Mouse (Mus musculus): Measurements from ENCODE around the gene Fsd1.

Gene Fsd1

DNA sequence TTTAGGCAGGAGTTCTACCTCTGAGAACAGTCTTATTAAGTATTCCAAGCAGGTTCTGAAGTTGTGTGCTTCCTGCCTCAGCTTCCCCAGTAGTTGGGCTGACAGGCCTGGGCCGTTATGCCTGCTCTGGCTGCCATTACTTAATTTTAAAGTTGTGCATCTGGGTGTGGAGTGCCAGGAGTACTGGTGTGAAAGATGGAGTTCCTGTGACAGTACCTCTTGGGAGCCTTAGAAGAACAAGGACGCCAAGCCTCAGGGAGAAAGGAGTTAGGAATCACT is 23.6 kb downstream of the Fsd1 start:
- no peak for DNase-seq (ENCODE audit: low spot score)

DNA sequence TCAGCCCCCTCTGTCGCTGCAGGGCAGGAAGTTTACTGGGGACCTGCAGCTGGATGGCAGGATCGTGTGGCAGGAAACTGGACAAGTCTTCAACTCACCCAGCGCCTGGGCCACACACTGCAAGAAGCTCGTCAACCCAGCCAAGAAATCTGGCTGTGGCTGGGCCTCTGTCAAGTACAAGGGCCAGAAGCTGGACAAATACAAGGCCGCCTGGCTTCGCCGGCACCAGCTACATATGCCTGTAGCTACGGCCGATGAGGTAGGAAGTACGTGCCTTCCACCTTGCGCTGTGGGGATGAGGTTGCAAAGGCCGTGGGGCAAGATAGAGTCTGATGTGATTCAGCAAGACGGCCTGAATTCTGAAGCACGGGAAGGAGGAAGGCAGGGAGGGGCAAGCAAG is 23.9 kb downstream of the Fsd1 start:
- DNase-seq (ENCODE audit: low spot score) = no peak

- DNase-seq (ENCODE audit: low spot score) = peak; percentile 84
These were observed 24.4 kb downstream of the Fsd1 start for GRCm38 (mm10) chr17:56010681-56011080.

DNA sequence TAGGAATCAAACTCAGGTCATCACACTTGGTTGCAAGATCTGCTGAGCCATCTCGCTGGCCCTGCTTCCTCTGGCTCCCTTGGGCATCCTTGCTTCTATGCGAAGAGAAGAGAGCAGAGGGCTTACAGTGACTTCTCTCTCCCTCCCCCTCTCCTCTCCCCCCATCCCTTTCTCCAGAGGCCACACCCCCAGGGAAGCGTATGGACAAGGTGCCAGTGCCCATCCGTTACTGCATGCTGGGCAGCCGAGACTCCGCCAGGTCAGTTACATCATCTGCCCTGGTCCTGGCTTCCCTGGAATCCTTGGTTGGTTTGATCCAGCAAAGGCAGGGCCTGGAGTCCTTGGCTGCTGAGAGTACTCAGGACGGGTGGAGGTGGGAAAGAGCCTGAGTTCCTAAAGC is 25.1 kb downstream of the Fsd1 start:
- no peak for DNase-seq (ENCODE audit: low spot score)

- no peak for DNase-seq (ENCODE audit: low spot score)
These were observed 29.0 kb downstream of the Fsd1 start for GRCm38 (mm10) chr17:56015293-56015692.

DNA sequence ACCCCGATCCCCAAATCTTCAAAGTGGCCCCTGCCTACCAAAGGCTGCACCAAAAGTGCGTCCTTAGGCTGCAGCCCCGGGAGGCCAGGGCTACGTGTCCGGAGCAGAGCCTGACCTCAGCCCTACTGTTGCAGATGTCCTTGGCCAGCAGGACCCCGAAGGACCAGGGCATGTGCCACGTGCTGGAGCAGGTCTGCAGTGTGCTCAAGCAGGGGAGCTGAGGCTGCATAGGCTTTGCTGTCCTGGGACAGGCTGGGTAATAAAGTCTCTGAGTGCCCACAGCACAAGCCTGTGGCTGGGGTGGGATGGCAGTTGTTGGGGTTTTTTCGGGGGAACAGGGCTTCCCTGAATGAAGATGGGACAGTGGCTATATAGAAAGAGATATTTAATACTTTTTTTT is 30.1 kb downstream of the Fsd1 start:
- no peak for DNase-seq (ENCODE audit: low spot score)

DNA sequence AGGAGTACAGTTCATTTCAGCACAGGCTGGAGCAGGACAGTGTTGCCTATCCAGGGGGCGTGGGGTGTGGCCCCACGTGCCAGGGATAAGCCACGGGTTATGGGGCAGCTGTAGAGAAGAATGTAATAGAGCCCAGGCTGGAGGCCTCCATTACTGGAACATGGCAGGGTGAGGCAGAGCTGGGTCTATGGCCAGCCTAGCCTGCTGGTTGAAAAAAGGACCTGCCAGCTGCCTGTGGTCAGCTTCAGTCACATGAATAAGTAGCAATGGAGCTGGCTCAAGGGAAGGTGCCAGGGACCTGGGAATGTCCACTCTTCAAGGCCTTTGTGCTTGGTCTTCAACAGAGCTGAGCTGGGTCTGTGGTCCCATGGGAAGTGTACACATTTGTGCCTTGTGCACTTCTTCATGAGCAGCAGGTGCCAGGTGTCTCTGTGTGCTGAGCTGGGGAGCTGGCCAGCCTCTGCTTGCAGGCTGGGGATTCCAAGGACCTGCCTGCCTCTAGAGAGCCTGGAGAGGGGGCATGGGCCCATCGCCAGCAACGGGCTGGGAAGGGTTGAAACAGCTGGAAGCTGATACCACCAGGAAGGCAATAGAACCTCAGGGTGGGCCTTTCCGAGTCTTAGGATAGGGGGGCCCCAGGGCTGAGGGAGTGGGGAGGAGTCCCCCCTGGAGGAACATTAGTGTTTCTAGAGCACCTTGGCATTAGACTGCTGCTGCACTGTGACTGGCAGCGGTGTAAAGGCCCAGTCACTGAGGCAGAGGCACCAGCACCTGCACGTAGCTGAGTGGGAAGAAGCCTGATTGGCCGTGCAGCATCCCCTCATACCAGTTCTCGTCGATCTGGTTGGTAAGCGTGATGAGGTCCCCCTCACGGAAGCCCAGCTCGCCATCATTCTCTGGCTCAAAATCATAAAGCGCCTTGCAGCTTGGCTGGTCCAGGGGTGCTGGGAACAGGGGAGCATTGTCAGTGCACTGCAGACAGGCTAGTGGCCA is 30.8 kb downstream of the Fsd1 start:
- no peak for DNase-seq (ENCODE audit: low spot score)

DNA sequence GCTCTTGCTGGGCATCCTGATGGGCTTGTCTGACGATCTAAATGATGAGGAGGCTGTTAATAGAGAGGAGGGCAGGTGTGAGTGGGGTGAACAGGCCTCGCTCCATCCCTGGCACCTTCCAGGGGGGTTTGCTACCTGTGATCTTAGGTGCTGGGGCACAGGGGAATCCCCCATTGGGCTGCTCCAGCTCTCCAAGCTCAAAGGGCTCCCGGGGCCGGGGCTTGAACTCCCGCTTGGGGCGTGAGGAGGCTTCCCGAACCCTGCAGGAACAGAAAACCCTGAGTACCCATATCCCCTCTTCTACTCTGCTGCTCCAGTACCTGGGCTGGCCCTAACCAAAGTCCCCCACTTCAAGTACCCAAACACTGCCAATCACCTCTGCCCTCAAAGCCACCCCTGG is 31.5 kb downstream of the Fsd1 start:
- no peak for DNase-seq (ENCODE audit: low spot score)

GRCm38 (mm10) chr17:56018347-56019131 is 32.2 kb downstream of the Fsd1 start:
- DNase-seq (ENCODE audit: low spot score) = peak; percentile 62

DNA sequence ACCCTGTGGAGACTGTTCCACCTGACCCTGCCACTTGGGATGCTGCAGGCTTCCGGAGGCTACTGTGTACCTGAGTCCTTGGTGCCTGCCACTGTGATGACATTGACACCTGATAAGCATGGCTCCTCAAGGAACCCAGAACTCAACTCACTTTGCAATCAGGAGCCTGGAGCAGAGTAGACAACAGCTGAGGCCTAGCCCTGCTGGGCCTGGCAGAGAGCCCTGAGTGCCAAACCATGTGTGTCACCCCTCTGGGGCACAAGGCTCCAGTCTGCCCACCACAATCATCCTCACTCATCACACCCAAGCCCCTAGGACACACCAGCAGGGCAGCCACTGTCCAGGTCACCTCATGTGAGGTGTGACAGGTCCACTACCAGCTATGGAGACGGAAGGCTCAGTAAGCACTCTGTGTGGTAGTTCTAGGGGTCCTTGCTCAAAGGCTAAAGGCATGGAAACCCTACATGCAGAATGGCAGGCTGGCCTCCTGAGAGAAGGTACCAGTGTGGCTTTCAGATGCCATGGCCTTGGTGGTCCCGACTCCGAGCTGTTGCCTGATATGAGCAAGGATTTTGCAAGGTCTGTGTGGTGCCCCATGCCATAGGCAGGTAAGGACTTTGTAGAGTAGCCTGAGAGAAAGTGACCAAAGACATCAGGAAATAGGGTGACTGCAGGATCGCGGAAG is 34.2 kb downstream of the Fsd1 start:
- no peak for DNase-seq (ENCODE audit: low spot score)

- no peak for DNase-seq (ENCODE audit: low spot score)
These were observed 35.0 kb downstream of the Fsd1 start for GRCm38 (mm10) chr17:56021161-56021910.

DNA sequence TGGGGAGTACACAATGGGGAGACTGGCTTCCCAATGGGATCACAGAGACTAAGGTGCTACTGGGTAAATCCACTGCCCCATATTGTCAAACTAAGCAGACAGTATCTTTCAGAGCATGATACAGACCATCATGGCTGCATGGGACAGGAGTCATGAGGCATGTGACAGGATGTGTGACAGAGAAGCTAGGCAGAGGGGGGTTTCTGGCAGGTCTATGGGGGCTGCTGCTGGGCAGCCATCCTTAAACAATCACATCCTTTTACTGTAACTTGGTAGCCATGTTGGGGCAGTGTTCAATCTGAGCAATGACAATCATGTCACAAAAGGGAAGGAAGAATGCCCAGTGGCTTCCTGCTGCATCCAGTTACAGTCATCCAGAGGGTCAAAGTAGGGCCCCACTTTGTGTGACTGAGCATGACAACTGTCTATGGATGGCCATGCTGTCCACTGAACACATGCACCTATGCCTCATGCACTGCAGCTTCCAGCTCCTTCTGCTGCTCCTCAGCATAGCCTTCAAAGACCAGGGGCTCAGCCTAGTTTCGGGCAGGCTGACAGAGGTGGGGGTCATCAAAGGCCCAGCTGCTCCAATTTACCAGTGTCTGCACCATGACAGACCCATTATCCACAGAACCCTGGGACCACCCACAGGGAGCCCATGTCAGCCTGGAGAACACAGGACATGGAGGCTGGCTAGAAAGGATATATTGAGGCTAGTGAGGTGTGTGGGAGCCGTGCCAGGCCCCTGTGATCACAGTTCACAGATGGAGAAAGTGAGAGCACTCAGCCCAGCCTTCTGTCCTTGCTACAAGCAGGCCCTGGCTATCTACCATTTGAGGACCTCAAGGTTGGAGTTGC is 36.1 kb downstream of the Fsd1 start:
- no peak for DNase-seq (ENCODE audit: low spot score)

DNA sequence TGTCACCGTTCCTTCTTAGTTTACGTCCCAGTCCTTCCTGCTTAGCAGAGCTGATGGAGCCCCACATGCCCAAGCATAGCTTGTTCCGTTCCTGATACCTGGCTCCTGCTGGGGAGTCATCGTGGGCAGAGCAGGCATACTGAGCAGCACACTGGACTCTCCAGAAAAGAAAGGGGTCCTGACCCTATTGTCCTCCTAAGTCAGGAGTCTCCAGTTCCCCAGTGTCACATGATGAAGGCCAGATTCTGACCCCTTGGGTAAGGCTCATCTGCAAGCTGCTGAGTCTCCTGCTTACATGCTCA is 36.6 kb downstream of the Fsd1 start:
- DNase-seq (ENCODE audit: low spot score) = no peak

DNA sequence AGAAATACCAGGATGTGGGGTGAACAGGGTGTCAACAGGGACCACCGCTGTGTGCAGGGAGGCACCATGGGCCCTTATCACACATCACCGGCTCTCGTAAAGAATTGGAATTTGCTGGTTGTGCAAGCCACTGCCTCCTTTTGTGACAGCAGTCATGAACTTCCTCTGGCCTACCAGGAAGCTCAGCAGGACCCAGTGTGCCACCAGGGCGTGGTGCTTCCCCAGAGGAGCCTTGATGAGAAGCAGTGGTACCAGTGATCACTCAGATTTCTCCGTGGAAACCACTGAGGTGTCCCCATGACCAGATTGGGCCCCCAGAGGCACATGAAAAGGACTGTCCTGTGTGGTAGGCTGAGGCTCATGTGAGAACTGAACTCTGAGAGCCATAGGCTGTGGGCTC is 37.1 kb downstream of the Fsd1 start:
- no peak for DNase-seq (ENCODE audit: low spot score)

DNA sequence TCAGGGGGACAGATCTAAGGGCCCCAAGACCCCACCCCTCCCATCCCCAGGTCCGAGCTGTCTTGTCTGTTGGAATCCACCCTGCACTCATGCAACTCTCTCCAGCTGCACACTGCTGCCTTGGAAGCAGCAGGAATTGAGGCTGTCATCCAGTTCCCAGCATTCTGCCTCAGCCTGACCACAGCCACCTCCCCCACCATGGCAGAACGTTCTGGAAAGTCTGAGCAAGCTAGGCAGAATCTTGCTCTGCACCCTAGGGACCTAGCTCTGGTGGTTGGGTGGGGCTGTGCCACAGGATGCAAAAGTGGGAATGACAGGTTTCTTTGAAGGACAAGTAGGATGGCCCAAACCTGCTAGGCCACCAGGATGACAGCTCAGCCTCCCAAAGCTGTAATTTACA is 38.2 kb downstream of the Fsd1 start:
- no peak for DNase-seq (ENCODE audit: low spot score)

- DNase-seq (ENCODE audit: low spot score) = no peak
These were observed 38.6 kb downstream of the Fsd1 start for GRCm38 (mm10) chr17:56024931-56025330.

GRCm38 (mm10) chr17:56026303-56026702 is 40.0 kb downstream of the Fsd1 start:
- DNase-seq (ENCODE audit: low spot score) = no peak

DNA sequence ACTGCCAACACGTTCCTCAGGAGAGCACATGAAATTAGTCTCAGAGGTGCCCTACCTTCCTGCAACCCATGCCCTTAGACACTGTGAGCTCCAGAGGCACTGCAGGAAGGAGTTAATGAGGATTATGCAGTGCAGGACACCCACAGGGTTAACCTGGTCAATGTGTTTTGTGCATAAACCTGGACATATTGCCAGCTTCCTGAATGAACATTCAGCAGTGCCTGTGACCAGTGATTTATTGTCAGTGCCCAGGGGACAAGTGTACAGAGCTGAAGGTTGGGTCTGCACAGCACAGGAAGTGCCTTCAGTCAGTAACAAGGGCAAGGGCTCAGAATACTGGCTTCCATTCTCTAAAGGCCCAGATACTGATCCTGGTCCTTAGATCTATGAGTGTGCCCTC is 40.6 kb downstream of the Fsd1 start:
- DNase-seq (ENCODE audit: low spot score) = no peak

GRCm38 (mm10) chr17:56027801-56028441 is 41.6 kb downstream of the Fsd1 start:
- DNase-seq (ENCODE audit: low spot score) = no peak

DNA sequence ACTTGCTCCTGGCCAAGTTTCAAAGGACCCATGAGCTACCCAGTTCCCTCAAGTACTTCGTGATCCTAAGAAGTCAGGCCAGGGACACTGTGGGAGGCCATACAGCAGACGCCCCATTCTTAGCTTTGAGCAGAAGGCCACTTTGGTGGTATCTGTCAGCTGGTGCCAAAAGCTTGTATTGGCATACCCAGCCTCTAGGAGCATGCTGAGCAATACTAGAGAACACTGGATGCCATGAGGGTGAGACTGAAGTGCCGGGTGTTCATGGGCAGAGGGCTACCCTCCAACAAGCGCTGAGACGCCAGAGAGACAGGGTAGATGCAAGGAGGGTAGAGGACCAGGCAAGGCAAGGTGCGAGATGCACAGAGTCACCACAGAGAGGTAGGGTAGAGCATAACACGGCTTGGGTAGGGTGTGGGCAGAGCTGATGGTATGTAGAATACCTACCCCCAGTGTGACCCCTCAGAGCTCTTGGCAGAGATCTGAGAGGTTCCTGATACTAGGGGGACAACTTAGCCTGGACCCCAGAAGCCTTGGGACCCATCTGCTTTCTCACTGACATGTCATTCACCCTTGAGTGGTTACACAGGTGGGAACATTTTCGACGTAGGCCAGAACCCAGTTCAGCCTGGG is 44.0 kb downstream of the Fsd1 start:
- DNase-seq (ENCODE audit: low spot score) = no peak
